Mouse (Mus musculus) mesoderm, embryonic 11.5 days (tissue): ENCODE data around the gene Gm20883.
"Not testable (repeated sequence)": the region's sequence is repeated elsewhere in the genome, so short reads cannot be mapped to it uniquely, and the experiment has no call there.

Experiments
- DNase-seq: peaks from one replicate; pipeline ENCODE4 v3.0.0-alpha.2; 2012; ENCODE audit warnings: low read depth, low spot score

Gene Gm20883

GRCm38 (mm10) chrY:50607951-50608350 is at the start of gene Gm20883:
Gene Gm20883 (plus strand): TSS chrY:50608251.
- DNase-seq: not testable (repeated sequence)
